Mouse (Mus musculus) liver, postnatal 0 days (tissue): ENCODE measurements around the gene Hcfc2.

Experiments
- CTCF ChIP-seq: sonication (generic); IDR thresholded peaks from 2 replicates; pipeline ENCODE4 v1.5.1; 2016; ENCODE audit warnings: antibody characterized with exemption, low read depth
- EP300 ChIP-seq: IDR thresholded peaks from 2 replicates; pipeline ENCODE4 v1.6.1; 2016; ENCODE audit warnings: antibody characterized with exemption, low read depth, mild to moderate bottlenecking

- TF ChIP-seq CTCF = no peak
- TF ChIP-seq EP300 = no peak
These were observed 54.8 kb downstream of the Hcfc2 start for GRCm38 (mm10) chr10:82750778-82751177.
